Mouse (Mus musculus): Measurements from ENCODE around the gene Tmco4.

DNA sequence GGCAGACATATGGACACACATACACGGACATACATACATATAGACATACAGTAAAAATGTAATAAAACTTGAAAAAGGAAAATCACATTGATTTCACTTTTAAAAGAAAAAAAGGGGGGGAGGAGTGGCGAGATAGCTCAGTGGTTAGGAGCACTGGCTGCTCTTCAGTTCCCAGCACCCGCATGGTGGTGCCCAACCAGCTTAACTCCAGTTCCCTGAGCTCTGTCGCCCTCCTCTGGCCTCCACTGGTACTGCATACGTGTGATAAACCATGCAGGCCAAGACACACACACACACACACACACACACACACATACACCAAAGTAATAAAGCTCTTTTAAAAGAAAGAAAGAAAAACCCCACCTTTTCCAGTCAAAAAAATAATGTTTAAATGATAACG is 42.1 kb downstream of the Tmco4 start:
- no peak for TF ChIP-seq GATA1 (IDR thresholded peaks at IDR 0.05; ENCODE audit: borderline replicate concordance, low read length)
- TF ChIP-seq FLI1 (IDR thresholded peaks at IDR 0.05; ENCODE audit: low read length): no peak
